In genomic region chr16:91394826-91395410, GRCm38 (mm10) we compare ENCODE assay signal across 20 mouse cellular contexts. TPM values are rescaled to one million over a fixed set of nuclear protein-coding genes. Genes with fewer than 3 reads are reported as not detected.
DNase-seq lines count a peak whose midpoint lies in the region; ATAC-seq and TF ChIP-seq lines count a peak whose summit lies in the region.
"Had no signal": no experiment of that assay in that cellular context is flagged by ENCODE, and none has a peak within 500 bp of the region (broad histone marks: within the 10 kb centered on the region; RNA-seq: fewer than 3 reads in every experiment).

No protein-coding gene starts in this region.

- H3K9ac ChIP-seq in heart, embryonic 14.5 days (ENCODE audit: low read length), result no peak overlapping the region
- no peak overlapping the region for H3K9ac ChIP-seq in heart, postnatal 0 days (replicated peaks; ENCODE audit: low read depth, low read length)
- H3K9ac ChIP-seq: limb, embryonic 15.5 days; midbrain, embryonic 15.5 days had no signal

- H3K4me3 ChIP-seq in heart, embryonic 14.5 days (ENCODE audit: control insufficient read depth in 1 of 2, insufficient read depth in 1 of 2, low read depth in 1 of 2, low read length in 2 of 2), result no peak overlapping the region
- no peak overlapping the region for H3K4me3 ChIP-seq in heart, embryonic 10.5 days
- no peak overlapping the region for H3K4me3 ChIP-seq in heart, postnatal 0 days (ENCODE audit: low read depth, low read length)
- H3K4me3 ChIP-seq: forebrain, embryonic 10.5 days; limb, embryonic 15.5 days; midbrain, embryonic 15.5 days had no signal

- H3K4me1 ChIP-seq in heart, embryonic 14.5 days (ENCODE audit: control insufficient read depth in 2 of 2, insufficient read depth in 2 of 2, low read length in 2 of 2), result peaks cover 0 to 7% of the 10 kb centered on the region in 2 experiments; a peak in 2 of 4 replicates
- 0 out of 2 replicates have a peak, but pooled peaks cover 5% of the 10 kb centered on the region for H3K4me1 ChIP-seq in heart, embryonic 10.5 days
- H3K4me1 ChIP-seq in heart, postnatal 0 days (ENCODE audit: control insufficient read depth, insufficient read depth), result 0 out of 2 replicates have a peak, but pooled peaks cover 7% of the 10 kb centered on the region
- H3K4me1 ChIP-seq: limb, embryonic 15.5 days; midbrain, embryonic 15.5 days had no signal

- no peak overlapping the region for H3K4me2 ChIP-seq in heart, embryonic 14.5 days (ENCODE audit: low read length)
- H3K4me2 ChIP-seq in heart, postnatal 0 days (ENCODE audit: low read depth, low read length), result no peak overlapping the region
- H3K4me2 ChIP-seq: limb, embryonic 15.5 days; midbrain, embryonic 15.5 days had no signal

- no peaks in the 10 kb centered on the region for H3K27me3 ChIP-seq in heart, embryonic 14.5 days (ENCODE audit: control insufficient read depth, insufficient read depth, low read length)
- no peaks in the 10 kb centered on the region for H3K27me3 ChIP-seq in heart, embryonic 10.5 days (ENCODE audit: insufficient read depth, poor library complexity, severe bottlenecking)
- no peaks in the 10 kb centered on the region for H3K27me3 ChIP-seq in heart, postnatal 0 days (ENCODE audit: control insufficient read depth, insufficient read depth, low read length)
- H3K27me3 ChIP-seq: limb, embryonic 15.5 days; midbrain, embryonic 15.5 days had no signal

- DNase-seq in heart, embryonic 10.5 days (ENCODE audit: low spot score), result no peak
- DNase-seq in lung, postnatal 36 days, result peak; percentile 33
- no peak for DNase-seq in lung, adult 18-20 months
- DNase-seq in heart, postnatal 0 days (ENCODE audit: low spot score), result no peak
- DNase-seq in Muller cell, postnatal 12 days (ENCODE audit: inconsistent ontology term), result no peak
- DNase-seq in gastrocnemius, postnatal 14 days, result no peak
- DNase-seq: cerebellum, adult 9-11 months had no signal

- intact Hi-C loops in gastrocnemius, postnatal 14 days (cut with DNase I; ENCODE audit: low total_unique reads), result no loop called here

- no peak for ATAC-seq in heart, embryonic 14.5 days (ENCODE audit: insufficient number of reproducible peaks, insufficient read depth, low FRiP score, low read depth)
- ATAC-seq in heart, postnatal 0 days (ENCODE audit: insufficient read depth, low read depth), result peak; percentile 81
- ATAC-seq in megakaryocyte progenitor cell, adult 5-6 weeks (replicated peaks; ENCODE audit: poor library complexity), result peak; percentile 24; the same call in 1 of the 2 replicates
- ATAC-seq: midbrain, embryonic 15.5 days had no signal

- no peak for TF ChIP-seq EP300 in heart, postnatal 0 days (IDR thresholded peaks at IDR 0.05; ENCODE audit: low read depth)

- TF ChIP-seq CTCF in heart, postnatal 0 days (IDR thresholded peaks at IDR 0.05; ENCODE audit: low read depth), result no peak

- no peaks in the 10 kb centered on the region for H3K9me3 ChIP-seq in heart, embryonic 14.5 days (ENCODE audit: control insufficient read depth, low read length)
- no peaks in the 10 kb centered on the region for H3K9me3 ChIP-seq in heart, embryonic 10.5 days
- no peaks in the 10 kb centered on the region for H3K9me3 ChIP-seq in heart, postnatal 0 days (replicated peaks; ENCODE audit: control insufficient read depth, low read length)
- H3K9me3 ChIP-seq: limb, embryonic 15.5 days; midbrain, embryonic 15.5 days had no signal

- peak overlapping the region; percentile 47 to 57 for H3K27ac ChIP-seq in heart, embryonic 14.5 days (replicated peaks in 1 of 2; ENCODE audit: control insufficient read depth in 1 of 2, insufficient read depth in 1 of 2, low read depth in 2 of 2, low read length in 2 of 2)
- H3K27ac ChIP-seq in heart, embryonic 10.5 days, result no peak overlapping the region
- H3K27ac ChIP-seq in heart, postnatal 0 days (ENCODE audit: low read depth), result peak overlapping the region; percentile 69
- H3K27ac ChIP-seq: forebrain, embryonic 10.5 days; limb, embryonic 15.5 days; midbrain, embryonic 15.5 days had no signal

- peaks cover 55% of the 10 kb centered on the region for H3K36me3 ChIP-seq in heart, embryonic 14.5 days (ENCODE audit: control insufficient read depth, insufficient read depth, low read length)
- peaks cover 63% of the 10 kb centered on the region for H3K36me3 ChIP-seq in heart, embryonic 10.5 days
- H3K36me3 ChIP-seq in heart, postnatal 0 days (replicated peaks; ENCODE audit: control insufficient read depth, insufficient read depth, low read length), result peaks cover 67% of the 10 kb centered on the region

- WGBS in heart, embryonic 14.5 days, result 47% methylated on average over 4 of the region's 4 CpGs
- WGBS in heart, embryonic 10.5 days, result 64% methylated on average over 4 of the region's 4 CpGs
- WGBS in heart, postnatal 0 days, result 24% methylated on average over 4 of the region's 4 CpGs

RNA-seq across cellular contexts. Expression of gene Gm21970, which starts 3.4 kb away (rescaled TPM):
- polyA plus RNA-seq in heart, embryonic 14.5 days (2014; fragmentation: Nextera tagmentation; extraction: Ambion mirVana), result not detected in 2 replicates
- polyA plus RNA-seq in heart, embryonic 10.5 days (2016; fragmentation: Nextera tagmentation; extraction: Ambion mirVana), result not detected in 2 replicates
- 2.4 TPM in 1 of 2 replicates, not detected in the other for total RNA-seq in heart, postnatal 0 days (2014; rRNA removed; ENCODE audit: low replicate concordance)
- 0.27 TPM in 1 of 2 replicates, not detected in the other for polyA plus RNA-seq in heart, postnatal 0 days (2015; fragmentation: Nextera tagmentation; extraction: Ambion mirVana)
- total RNA-seq in megakaryocyte progenitor cell, adult 5-6 weeks (2015), result not detected in 2 replicates
- not detected in 2 replicates for total RNA-seq in megakaryocyte progenitor cell, adult 5-6 weeks (2017)
- total RNA-seq in gastrocnemius, postnatal 14 days (2021), result not detected
- total RNA-seq: adrenal gland, adult 18-20 months; layer of hippocampus, postnatal 25 days; left cerebral cortex, postnatal 25 days had no signal
- polyA plus RNA-seq: C2C12; embryonic facial prominence, embryonic 14.5 days; forebrain, embryonic 10.5 days; hindbrain, embryonic 11.5 days; kidney, embryonic 14.5 days; large intestine, adult 2 months; limb, embryonic 15.5 days; midbrain, embryonic 15.5 days had no signal

RNA-seq across cellular contexts. Expression of gene Il10rb, which starts 11.0 kb away (rescaled TPM):
- polyA plus RNA-seq in heart, embryonic 14.5 days (2014; fragmentation: Nextera tagmentation; extraction: Ambion mirVana), result 58.5 and 59.2 TPM in 2 replicates
- polyA plus RNA-seq in heart, embryonic 10.5 days (2016; fragmentation: Nextera tagmentation; extraction: Ambion mirVana), result 29.6 and 37.0 TPM in 2 replicates
- 44.4 and 63.3 TPM in 2 replicates for total RNA-seq in heart, postnatal 0 days (2014; rRNA removed; ENCODE audit: low replicate concordance)
- polyA plus RNA-seq in heart, postnatal 0 days (2015; fragmentation: Nextera tagmentation; extraction: Ambion mirVana), result 89.0 and 99.4 TPM in 2 replicates
- 42.7 and 46.2 TPM in 2 replicates for total RNA-seq in megakaryocyte progenitor cell, adult 5-6 weeks (2015)
- total RNA-seq in megakaryocyte progenitor cell, adult 5-6 weeks (2017), result 36.6 and 39.2 TPM in 2 replicates
- total RNA-seq in gastrocnemius, postnatal 14 days (2021), result 10 to 100 TPM in 1 of 2 experiments, 1 to 10 TPM in 1; 9.0 to 10.1 TPM

RNA-seq across cellular contexts. Expression of gene Ifnar2, which starts 22.3 kb away (rescaled TPM):
- 57.4 and 59.2 TPM in 2 replicates for polyA plus RNA-seq in heart, embryonic 14.5 days (2014; fragmentation: Nextera tagmentation; extraction: Ambion mirVana)
- polyA plus RNA-seq in heart, embryonic 10.5 days (2016; fragmentation: Nextera tagmentation; extraction: Ambion mirVana), result 42.2 and 48.8 TPM in 2 replicates
- 30.0 and 31.0 TPM in 2 replicates for total RNA-seq in heart, postnatal 0 days (2014; rRNA removed; ENCODE audit: low replicate concordance)
- 48.8 and 49.8 TPM in 2 replicates for polyA plus RNA-seq in heart, postnatal 0 days (2015; fragmentation: Nextera tagmentation; extraction: Ambion mirVana)
- 146 and 154 TPM in 2 replicates for total RNA-seq in megakaryocyte progenitor cell, adult 5-6 weeks (2015)
- 113 and 122 TPM in 2 replicates for total RNA-seq in megakaryocyte progenitor cell, adult 5-6 weeks (2017)
- 10 to 100 TPM; 14.6 to 15.2 TPM for total RNA-seq in gastrocnemius, postnatal 14 days (2021)
